Comparison of ENCODE assay signal across 8 mouse cellular contexts in the genomic region with DNA sequence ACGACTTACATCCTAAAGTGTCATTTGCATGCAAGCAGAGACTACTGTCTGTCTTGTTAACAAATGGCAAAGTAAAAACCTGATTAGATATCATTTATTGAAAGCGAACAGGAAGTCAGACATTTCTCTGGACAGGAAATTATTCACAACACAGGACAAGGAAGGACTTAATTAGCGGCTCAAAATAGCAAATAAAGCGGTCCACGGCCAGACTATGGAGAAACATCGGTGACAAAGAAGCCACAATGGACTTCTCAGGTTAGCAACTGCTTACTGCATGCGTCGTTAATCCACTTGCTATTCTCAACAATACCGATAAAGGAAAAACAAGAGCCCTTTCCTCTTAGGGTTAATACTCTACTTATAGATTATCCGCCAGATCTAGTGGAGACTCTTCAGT. TPM values are rescaled to one million over a fixed set of nuclear protein-coding genes. Genes with fewer than 3 reads are reported as not detected.
DNase-seq lines count a peak whose midpoint lies in the region; ATAC-seq and TF ChIP-seq lines count a peak whose summit lies in the region.

No protein-coding gene starts in this region.

- no peak for ATAC-seq in kidney, embryonic 16.5 days (ENCODE audit: low FRiP score, low TSS enrichment)
- ATAC-seq in hindbrain, embryonic 14.5 days (ENCODE audit: low FRiP score): no peak
- ATAC-seq in midbrain, embryonic 15.5 days (replicated peaks): no peak

- H3K4me2 ChIP-seq in kidney, embryonic 16.5 days (replicated peaks; ENCODE audit: low read depth, low read length): peak overlapping the region; percentile 91
- H3K4me2 ChIP-seq in hindbrain, embryonic 14.5 days (replicated peaks): peak overlapping the region; percentile 80
- peak overlapping the region; percentile 87 for H3K4me2 ChIP-seq in midbrain, embryonic 15.5 days

- DNase-seq in kidney, postnatal 4 days: no peak
- DNase-seq in hindbrain, embryonic 14.5 days (ENCODE audit: low spot score): no peak
- no peak for DNase-seq in adrenal gland, adult 18-20 months (ENCODE audit: low spot score in 2 of 2)
- DNase-seq in ovary, postnatal 10 days (ENCODE audit: low spot score): no peak
- no peak for DNase-seq in kidney, postnatal 10 days

- 6% methylated on average over 10 of the region's 10 CpGs for WGBS in kidney, embryonic 16.5 days
- whole genome bisulfite sequencing in bone marrow, adult 2 months: 2% methylated on average over 10 of the region's 10 CpGs
- WGBS in hindbrain, embryonic 14.5 days: 5% methylated on average over 10 of the region's 10 CpGs
- WGBS in midbrain, embryonic 15.5 days: 6% methylated on average over 10 of the region's 10 CpGs

- no peak for TF ChIP-seq CTCF in bone marrow, adult 2 months (IDR thresholded peaks at IDR 0.05; ENCODE audit: control insufficient read depth, insufficient read depth, low read length)

- peak overlapping the region; percentile 97 for H3K27ac ChIP-seq in kidney, embryonic 16.5 days (ENCODE audit: low read length)
- peak overlapping the region; percentile 96 for H3K27ac ChIP-seq in bone marrow, adult 2 months (ENCODE audit: control insufficient read depth, insufficient read depth, low read depth, low read length, poor library complexity)
- H3K27ac ChIP-seq in hindbrain, embryonic 14.5 days: no peak overlapping the region
- H3K27ac ChIP-seq in midbrain, embryonic 15.5 days: peak overlapping the region; percentile 92; the same call in 1 of the 2 replicates

- no peaks in the 10 kb centered on the region for H3K27me3 ChIP-seq in kidney, embryonic 16.5 days (ENCODE audit: insufficient read depth, low read length)
- H3K27me3 ChIP-seq in hindbrain, embryonic 14.5 days (ENCODE audit: control insufficient read depth, insufficient read depth, low read length): no peaks in the 10 kb centered on the region
- no peaks in the 10 kb centered on the region for H3K27me3 ChIP-seq in midbrain, embryonic 15.5 days (replicated peaks)

- H3K9ac ChIP-seq in kidney, embryonic 16.5 days (replicated peaks; ENCODE audit: low read length): peak overlapping the region; percentile 97
- peak overlapping the region; percentile 76 for H3K9ac ChIP-seq in hindbrain, embryonic 14.5 days
- H3K9ac ChIP-seq in midbrain, embryonic 15.5 days: peak overlapping the region; percentile 95

- H3K4me1 ChIP-seq in kidney, embryonic 16.5 days (ENCODE audit: insufficient read depth, low read length): peaks cover 16% of the 10 kb centered on the region
- peaks cover 2% of the 10 kb centered on the region; the same call in 1 of the 2 replicates for H3K4me1 ChIP-seq in bone marrow, adult 2 months (ENCODE audit: control insufficient read depth, insufficient read depth, low read length)
- peaks cover 13% of the 10 kb centered on the region for H3K4me1 ChIP-seq in hindbrain, embryonic 14.5 days (replicated peaks; ENCODE audit: control insufficient read depth, insufficient read depth, low read length)
- H3K4me1 ChIP-seq in midbrain, embryonic 15.5 days: peaks cover 23% of the 10 kb centered on the region

- peaks cover 32% of the 10 kb centered on the region for H3K36me3 ChIP-seq in kidney, embryonic 16.5 days (ENCODE audit: insufficient read depth, low read length)
- peaks cover 33% of the 10 kb centered on the region for H3K36me3 ChIP-seq in hindbrain, embryonic 14.5 days (replicated peaks; ENCODE audit: control insufficient read depth, insufficient read depth)
- H3K36me3 ChIP-seq in midbrain, embryonic 15.5 days (replicated peaks): peaks cover 28% of the 10 kb centered on the region

- no peak for TF ChIP-seq POLR2A in bone marrow, adult 2 months (IDR thresholded peaks at IDR 0.05; ENCODE audit: borderline replicate concordance, control insufficient read depth, low read depth, low read length)

- H3K4me3 ChIP-seq in kidney, embryonic 16.5 days (ENCODE audit: low read length): peak overlapping the region; percentile 98
- H3K4me3 ChIP-seq in bone marrow, adult 2 months (replicated peaks; ENCODE audit: control insufficient read depth, low read depth, low read length): peak overlapping the region; percentile 90
- H3K4me3 ChIP-seq in hindbrain, embryonic 14.5 days (replicated peaks; ENCODE audit: low read length): peak overlapping the region; percentile 66
- peak overlapping the region; percentile 88 for H3K4me3 ChIP-seq in midbrain, embryonic 15.5 days

- H3K9me3 ChIP-seq in kidney, embryonic 16.5 days (ENCODE audit: low read length): no peaks in the 10 kb centered on the region
- H3K9me3 ChIP-seq in hindbrain, embryonic 14.5 days (ENCODE audit: control insufficient read depth, low read length): no peaks in the 10 kb centered on the region
- H3K9me3 ChIP-seq in midbrain, embryonic 15.5 days: no peaks in the 10 kb centered on the region

RNA-seq across cellular contexts. Expression of a gene that starts 0.9 kb away (rescaled TPM):
- polyA plus RNA-seq in kidney, embryonic 16.5 days (2015; fragmentation: Nextera tagmentation; extraction: Ambion mirVana): 27.4 and 31.3 TPM in 2 replicates
- 13.6 and 27.3 TPM in 2 replicates for polyA plus RNA-seq in bone marrow, adult 2 months (2011; ENCODE audit: insufficient read depth, insufficient read length, low replicate concordance, missing spikeins)
- 12.7 and 14.7 TPM in 2 replicates for polyA plus RNA-seq in hindbrain, embryonic 14.5 days (2014; fragmentation: Nextera tagmentation; extraction: Ambion mirVana)
- 19.2 and 20.7 TPM in 2 replicates for polyA plus RNA-seq in midbrain, embryonic 15.5 days (2015; fragmentation: Nextera tagmentation; extraction: Ambion mirVana)
- total RNA-seq in adrenal gland, adult 18-20 months (2021): 10 to 100 TPM; 22.4 to 24.7 TPM

RNA-seq across cellular contexts. Expression of a gene that starts 0.9 kb away (rescaled TPM):
- polyA plus RNA-seq in kidney, embryonic 16.5 days (2015; fragmentation: Nextera tagmentation; extraction: Ambion mirVana): 28.9 and 29.4 TPM in 2 replicates
- polyA plus RNA-seq in bone marrow, adult 2 months (2011; ENCODE audit: insufficient read depth, insufficient read length, low replicate concordance, missing spikeins): 7.0 and 16.2 TPM in 2 replicates
- polyA plus RNA-seq in hindbrain, embryonic 14.5 days (2014; fragmentation: Nextera tagmentation; extraction: Ambion mirVana): 28.2 and 31.2 TPM in 2 replicates
- polyA plus RNA-seq in midbrain, embryonic 15.5 days (2015; fragmentation: Nextera tagmentation; extraction: Ambion mirVana): 27.5 and 28.1 TPM in 2 replicates
- 1 to 10 TPM; 8.6 to 10.0 TPM for total RNA-seq in adrenal gland, adult 18-20 months (2021)

RNA-seq across cellular contexts. Expression of a gene that starts 14.2 kb away (rescaled TPM):
- polyA plus RNA-seq in kidney, embryonic 16.5 days (2015; fragmentation: Nextera tagmentation; extraction: Ambion mirVana): 4.9 and 8.2 TPM in 2 replicates
- polyA plus RNA-seq in bone marrow, adult 2 months (2011; ENCODE audit: insufficient read depth, insufficient read length, low replicate concordance, missing spikeins): 219 and 732 TPM in 2 replicates
- 0.40 and 0.43 TPM in 2 replicates for polyA plus RNA-seq in hindbrain, embryonic 14.5 days (2014; fragmentation: Nextera tagmentation; extraction: Ambion mirVana)
- 0.49 and 0.79 TPM in 2 replicates for polyA plus RNA-seq in midbrain, embryonic 15.5 days (2015; fragmentation: Nextera tagmentation; extraction: Ambion mirVana)
- 100 to 1,000 TPM in 1 of 2 experiments, 10 to 100 TPM in 1; 95.5 to 389 TPM for total RNA-seq in adrenal gland, adult 18-20 months (2021)

RNA-seq across cellular contexts. Expression of a gene that starts 43.7 kb away (rescaled TPM):
- polyA plus RNA-seq in kidney, embryonic 16.5 days (2015; fragmentation: Nextera tagmentation; extraction: Ambion mirVana): 52.8 and 54.6 TPM in 2 replicates
- polyA plus RNA-seq in bone marrow, adult 2 months (2011; ENCODE audit: insufficient read depth, insufficient read length, low replicate concordance, missing spikeins): 5.0 and 12.8 TPM in 2 replicates
- polyA plus RNA-seq in hindbrain, embryonic 14.5 days (2014; fragmentation: Nextera tagmentation; extraction: Ambion mirVana): 29.5 and 31.4 TPM in 2 replicates
- 32.2 and 33.3 TPM in 2 replicates for polyA plus RNA-seq in midbrain, embryonic 15.5 days (2015; fragmentation: Nextera tagmentation; extraction: Ambion mirVana)
- total RNA-seq in adrenal gland, adult 18-20 months (2021): 10 to 100 TPM; 17.6 to 17.9 TPM

RNA-seq across cellular contexts. Expression of a gene that starts 49.6 kb away (rescaled TPM):
- polyA plus RNA-seq in kidney, embryonic 16.5 days (2015; fragmentation: Nextera tagmentation; extraction: Ambion mirVana): 0.05 and 0.10 TPM in 2 replicates
- 3.9 and 8.3 TPM in 2 replicates for polyA plus RNA-seq in bone marrow, adult 2 months (2011; ENCODE audit: insufficient read depth, insufficient read length, low replicate concordance, missing spikeins)
- 0.13 and 0.23 TPM in 2 replicates for polyA plus RNA-seq in hindbrain, embryonic 14.5 days (2014; fragmentation: Nextera tagmentation; extraction: Ambion mirVana)
- polyA plus RNA-seq in midbrain, embryonic 15.5 days (2015; fragmentation: Nextera tagmentation; extraction: Ambion mirVana): 0.03 and 0.27 TPM in 2 replicates
- total RNA-seq in adrenal gland, adult 18-20 months (2021): under 1 TPM in 1 of 2 experiments, not detected in 1; 0.13 TPM

Comparison
In these comparisons a context has a peak if more than half of its experiments do, and no peak if none do; other contexts are left out.
1. RNA of a gene that starts 14.2 kb away (polyA plus RNA-seq): 219 to 732 TPM in bone marrow, adult 2 months; 4.9 to 8.2 TPM in kidney, embryonic 16.5 days, 0.49 to 0.79 TPM in midbrain, embryonic 15.5 days and 0.40 to 0.43 TPM in hindbrain, embryonic 14.5 days; every median in the first group is over 10 times any median in the second.
2. Peak in every context shown above with its lines, with median percentiles within 50 percentile points of each other: H3K4me2 ChIP-seq, H3K4me3 ChIP-seq and H3K9ac ChIP-seq.